Mouse (Mus musculus) left cerebral cortex, adult 11 months (tissue): Measurements from ENCODE around the gene Cdca7.

Experiments used
- DNase-seq: peaks from one replicate; pipeline ENCODE4 v3.0.0; 2022; ENCODE audit warnings: low spot score

Cdca7 gene

GRCm38 (mm10) chr2:72491650-72492049, 15.7 kb downstream of the Cdca7 start:
- DNase-seq = no peak

- no peak for DNase-seq
Observed at GRCm38 (mm10) chr2:72493039-72493438, 17.1 kb downstream of the Cdca7 start.

GRCm38 (mm10) chr2:72499074-72499721, 23.2 kb downstream of the Cdca7 start:
- DNase-seq = no peak

- no peak for DNase-seq
Observed at GRCm38 (mm10) chr2:72499782-72500411, 23.9 kb downstream of the Cdca7 start.

- no peak for DNase-seq
Observed at GRCm38 (mm10) chr2:72502041-72502813, 26.3 kb downstream of the Cdca7 start.

- DNase-seq = no peak
Observed at GRCm38 (mm10) chr2:72503646-72504045, 27.7 kb downstream of the Cdca7 start.

- no peak for DNase-seq
Observed at GRCm38 (mm10) chr2:72507855-72508635, 32.1 kb downstream of the Cdca7 start.

GRCm38 (mm10) chr2:72508891-72509290, 32.9 kb downstream of the Cdca7 start:
- DNase-seq = no peak

GRCm38 (mm10) chr2:72515526-72515925, 39.6 kb downstream of the Cdca7 start:
- no peak for DNase-seq

- peak; percentile 75 for DNase-seq
Observed at GRCm38 (mm10) chr2:72515971-72516719, 40.2 kb downstream of the Cdca7 start.

- DNase-seq = no peak
Observed at GRCm38 (mm10) chr2:72516720-72517089, 40.7 kb downstream of the Cdca7 start.

- no peak for DNase-seq
Observed at GRCm38 (mm10) chr2:72524022-72524421, 48.1 kb downstream of the Cdca7 start.

- DNase-seq = no peak
Observed at GRCm38 (mm10) chr2:72525556-72525955, 49.6 kb downstream of the Cdca7 start.

- DNase-seq = no peak
Observed at GRCm38 (mm10) chr2:72529026-72529357, 53.0 kb downstream of the Cdca7 start.

- DNase-seq = peak; percentile 13
Observed at GRCm38 (mm10) chr2:72529358-72530319, 53.7 kb downstream of the Cdca7 start.

- DNase-seq = no peak
Observed at GRCm38 (mm10) chr2:72535889-72536288, 59.9 kb downstream of the Cdca7 start.
